Mouse (Mus musculus) G1E (cell line): ENCODE data around the gene Entpd3.

Experiments
- CTCF ChIP-seq: IDR thresholded peaks from 2 replicates; pipeline ENCODE4 v1.5.1; 2012; ENCODE audit warnings: low read depth, low read length, inconsistent platforms, mixed read lengths
- GATA1 ChIP-seq: IDR thresholded peaks from 2 replicates; pipeline ENCODE4 v1.6.1; 2012; ENCODE audit warnings: borderline replicate concordance, low read length, inconsistent platforms, mixed read lengths
- POLR2AphosphoS5 ChIP-seq: IDR thresholded peaks from 2 replicates; pipeline ENCODE4 v1.6.1; 2012; ENCODE audit warnings: low read depth, low read length, inconsistent platforms; ENCODE audit not compliant: insufficient replicate concordance
- TAL1 ChIP-seq: conservative IDR thresholded peaks from 2 replicates; pipeline ENCODE4 v1.6.1; 2012; ENCODE audit warnings: low read depth, low read length, inconsistent platforms, mixed read lengths

DNA sequence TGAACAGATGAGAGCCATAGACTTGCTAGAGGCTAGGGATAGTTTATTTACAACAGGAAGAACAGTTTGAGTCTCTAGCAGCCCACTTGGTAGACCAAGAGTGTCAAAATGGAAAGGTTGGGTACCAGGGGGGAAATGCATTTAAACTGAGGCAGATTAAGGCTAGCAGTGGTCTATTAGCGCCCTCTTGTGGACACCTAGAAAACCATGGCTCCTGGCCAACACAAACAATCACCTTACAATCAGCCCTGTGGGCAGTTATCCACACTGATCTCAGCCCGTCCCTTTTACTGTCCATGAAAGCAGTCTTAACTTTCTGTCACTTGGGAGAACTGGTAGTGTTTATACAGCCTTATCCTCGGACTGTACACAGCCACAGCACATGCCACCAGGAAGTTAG is 42.9 kb upstream of the Entpd3 start:
- TF ChIP-seq TAL1 (no peak), CTCF (peak; percentile 92), POLR2AphosphoS5 (peak; percentile 30; the same call in 1 of the 2 replicates), GATA1 (no peak)
